Mouse (Mus musculus) G1E-ER4 (cell line): ENCODE measurements around the gene Tmprss2. TPM values are rescaled to one million over a fixed set of nuclear protein-coding genes. Genes with fewer than 3 reads are reported as not detected.

ENCODE experiments used
- GATA1 ChIP-seq: IDR thresholded peaks from one replicate; pipeline ENCODE4 v1.8.0; 2012; ENCODE audit warnings: low read length, inconsistent platforms
- polyA plus RNA-seq: library from polyadenylated mRNA; stranded (reverse); fragments of >175 nt; gene quantifications from 2 replicates; pipeline ENCODE4 v1.2.3, GENCODE M21; 2012

The Tmprss2 gene
- polyA plus RNA-seq, 1 experiment, result not detected

DNA sequence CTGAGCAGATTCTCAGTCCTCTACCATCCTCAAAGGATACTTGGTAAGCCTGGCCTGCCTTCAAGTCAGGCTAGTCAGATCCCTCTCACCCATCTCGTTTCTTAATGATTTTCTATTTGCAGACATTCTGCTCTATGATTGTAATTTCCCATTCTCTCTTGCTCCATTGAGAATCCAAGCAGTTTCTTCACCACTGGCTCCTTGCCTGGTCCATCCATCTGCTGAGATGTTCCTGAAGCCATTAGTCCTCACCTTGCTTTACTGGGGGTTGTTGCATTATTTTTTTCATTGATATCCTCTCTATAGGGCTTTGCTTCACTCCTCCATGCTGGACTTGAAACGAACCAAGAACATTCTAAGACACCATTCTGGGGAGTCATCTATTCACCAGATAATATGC lies 10.4 kb downstream of the Tmprss2 start:
- no peak for TF ChIP-seq GATA1

DNA sequence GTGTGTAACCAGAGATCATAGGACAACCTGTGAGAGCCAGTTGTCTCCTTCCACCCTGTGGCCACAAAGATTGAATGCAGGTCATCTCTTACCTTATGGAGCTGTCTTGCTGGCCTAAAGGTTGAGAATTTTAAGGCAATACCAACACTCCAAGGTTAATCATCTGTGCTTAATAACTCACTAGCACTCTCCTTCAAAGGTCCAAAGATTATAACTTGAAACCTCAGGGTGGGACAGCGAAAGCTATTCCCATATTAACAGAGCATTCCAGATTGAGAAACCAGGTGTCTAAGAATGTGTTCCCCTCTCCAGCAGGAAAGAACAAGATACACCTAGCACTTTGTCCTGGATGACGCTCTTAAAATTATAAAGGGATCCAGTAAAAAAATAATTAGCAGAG lies 12.9 kb downstream of the Tmprss2 start:
- no peak for TF ChIP-seq GATA1

DNA sequence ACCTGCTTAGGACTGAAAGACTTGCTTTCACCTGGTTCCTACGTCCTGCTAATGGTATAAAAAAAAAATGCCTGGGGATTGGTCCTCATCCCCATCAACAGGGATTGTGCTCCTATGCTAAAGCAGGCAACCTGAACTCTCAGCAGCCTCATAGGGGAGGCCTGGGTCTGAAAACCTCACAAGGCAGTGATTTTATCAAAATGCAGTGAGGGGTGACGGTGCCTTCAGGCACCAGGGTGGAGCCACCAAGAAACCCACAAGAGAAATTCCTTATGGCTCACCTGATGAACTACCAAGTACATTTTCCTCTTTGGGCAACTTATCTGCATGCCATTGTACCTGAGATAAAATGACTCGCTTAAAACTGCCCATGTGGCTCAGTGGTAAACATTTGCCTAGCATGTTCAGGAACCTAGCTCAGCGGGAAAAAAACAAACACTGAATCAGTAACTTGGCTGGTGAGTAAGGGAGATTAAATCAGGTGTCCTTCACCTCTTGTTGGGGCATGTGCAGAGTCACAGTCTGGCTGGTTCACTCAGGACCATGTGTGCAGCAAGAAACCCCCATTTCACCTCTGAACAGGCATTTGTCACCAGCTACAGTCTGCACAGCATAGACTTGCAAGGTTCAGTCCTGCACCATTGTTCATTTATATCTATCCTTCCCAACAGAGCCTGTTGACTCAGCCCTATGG lies 17.0 kb downstream of the Tmprss2 start:
- no peak for TF ChIP-seq GATA1

GRCm38 (mm10) chr16:97593057-97593456 lies 17.9 kb downstream of the Tmprss2 start:
- no peak for TF ChIP-seq GATA1

GRCm38 (mm10) chr16:97591512-97591911 lies 19.5 kb downstream of the Tmprss2 start:
- no peak for TF ChIP-seq GATA1

DNA sequence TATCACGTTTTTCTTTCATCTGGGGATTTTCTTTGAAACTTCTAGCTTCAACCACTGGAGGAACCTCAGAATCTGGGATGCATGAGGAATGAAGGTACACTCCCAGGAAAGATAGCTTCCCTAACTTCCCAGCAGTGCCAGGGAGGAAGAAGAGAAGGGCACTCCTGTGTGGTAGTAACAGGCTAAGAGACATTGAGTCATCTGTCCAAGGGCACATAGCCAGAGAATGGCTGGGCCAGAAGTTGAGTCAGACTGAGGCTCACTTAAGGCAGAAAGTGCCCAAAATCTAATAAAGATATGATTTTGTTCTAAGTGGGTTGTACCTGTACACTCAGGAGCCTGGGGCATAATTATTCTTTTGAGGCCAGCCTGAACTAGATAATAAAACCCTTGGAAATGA lies 41.6 kb downstream of the Tmprss2 start:
- TF ChIP-seq GATA1, result no peak

GRCm38 (mm10) chr16:97568662-97569061 lies 42.3 kb downstream of the Tmprss2 start:
- no peak for TF ChIP-seq GATA1

- TF ChIP-seq GATA1, result no peak
Measured at GRCm38 (mm10) chr16:97544340-97544739, 66.7 kb downstream of the Tmprss2 start.

GRCm38 (mm10) chr16:97536859-97537258 lies 74.1 kb downstream of the Tmprss2 start:
- TF ChIP-seq GATA1, result no peak

DNA sequence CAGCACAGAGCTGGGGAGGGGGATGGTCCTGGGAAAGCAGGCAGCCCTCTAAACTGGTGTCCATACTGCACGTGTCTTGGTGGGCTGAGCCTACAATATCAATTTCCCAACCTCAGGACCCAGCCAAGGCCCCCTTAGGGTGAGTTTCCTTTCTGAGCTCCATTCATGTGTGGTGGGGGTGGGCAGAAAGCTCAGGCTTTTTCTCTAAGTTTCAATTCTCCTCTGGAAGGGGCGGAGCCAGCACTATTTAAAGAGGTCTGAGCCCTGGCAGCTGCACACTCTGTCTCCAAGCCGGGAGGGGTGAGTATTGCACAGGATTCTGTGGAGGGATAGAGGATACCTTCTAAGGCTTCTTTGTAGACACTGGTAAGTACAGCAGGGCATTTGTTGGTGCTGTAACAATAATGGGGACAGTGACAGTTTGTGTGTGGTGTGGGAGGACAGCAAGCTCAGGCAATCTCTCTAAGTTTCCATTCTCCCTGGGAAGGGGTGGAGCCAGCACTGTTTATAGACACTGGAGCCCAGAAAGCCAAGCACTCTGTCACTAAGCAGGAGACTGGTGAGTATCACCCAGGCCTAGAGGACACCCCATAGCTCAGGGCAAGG lies 75.1 kb downstream of the Tmprss2 start:
- no peak for TF ChIP-seq GATA1

- TF ChIP-seq GATA1, result no peak
Measured at GRCm38 (mm10) chr16:97534876-97535461, 76.0 kb downstream of the Tmprss2 start.

GRCm38 (mm10) chr16:97534448-97534847 lies 76.5 kb downstream of the Tmprss2 start:
- no peak for TF ChIP-seq GATA1

DNA sequence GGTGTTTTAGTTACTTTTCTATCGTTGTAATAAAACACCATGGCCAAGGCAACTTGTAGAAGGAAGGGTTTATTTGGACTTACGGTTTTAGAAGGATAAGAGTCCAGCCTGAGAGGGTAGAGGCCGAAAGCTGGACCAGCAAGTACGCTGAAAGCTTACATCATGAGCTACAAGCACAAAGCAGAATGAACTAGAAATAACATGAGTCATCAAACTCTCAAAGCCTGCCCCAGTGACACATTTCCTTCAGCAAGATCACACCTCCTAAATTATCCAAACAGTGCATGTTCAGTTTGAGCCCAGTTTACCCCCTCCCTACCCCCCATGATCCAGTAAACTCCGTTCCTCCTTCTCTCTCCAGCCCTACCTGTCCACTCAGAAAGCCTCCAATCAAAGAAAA lies 77.2 kb downstream of the Tmprss2 start:
- TF ChIP-seq GATA1, result no peak

DNA sequence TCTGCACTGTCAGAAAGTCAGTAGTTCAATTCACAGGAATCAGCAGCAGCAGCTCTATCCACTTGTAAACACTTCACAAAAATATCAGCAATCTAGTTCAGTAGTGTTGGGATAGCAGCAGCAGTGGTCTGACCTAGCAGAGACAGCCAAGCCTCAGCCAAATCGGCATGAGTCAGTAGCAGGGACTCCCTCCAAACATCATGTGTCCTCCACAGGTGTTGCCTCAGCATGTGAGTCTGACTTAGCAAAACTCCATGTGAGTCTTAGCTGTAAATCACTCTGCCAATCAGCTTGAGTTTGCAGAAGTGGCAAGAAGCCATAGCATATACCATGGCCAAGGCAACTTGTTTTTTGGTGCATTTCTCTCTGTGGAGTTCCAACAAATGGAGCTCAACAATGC lies 77.9 kb downstream of the Tmprss2 start:
- TF ChIP-seq GATA1, result no peak

DNA sequence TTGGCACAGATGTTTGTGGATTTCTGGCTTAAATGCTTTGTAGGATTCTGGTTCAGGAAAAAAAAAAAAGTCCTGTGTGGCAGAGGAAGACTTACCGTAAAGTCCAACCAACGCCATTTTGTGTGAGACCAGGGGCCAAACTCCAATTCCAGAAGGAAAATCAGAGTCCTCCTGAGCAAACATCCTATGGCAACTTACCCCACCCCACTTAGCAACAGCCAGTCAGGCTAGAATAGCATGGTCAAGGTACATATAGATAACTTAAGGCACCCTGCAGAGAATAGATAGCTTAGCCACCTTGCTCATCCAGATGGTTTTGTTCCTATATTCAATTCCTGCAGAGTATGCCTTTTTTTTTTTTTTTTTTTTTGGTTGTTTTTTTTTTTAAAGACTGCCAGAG lies 81.8 kb downstream of the Tmprss2 start:
- no peak for TF ChIP-seq GATA1

DNA sequence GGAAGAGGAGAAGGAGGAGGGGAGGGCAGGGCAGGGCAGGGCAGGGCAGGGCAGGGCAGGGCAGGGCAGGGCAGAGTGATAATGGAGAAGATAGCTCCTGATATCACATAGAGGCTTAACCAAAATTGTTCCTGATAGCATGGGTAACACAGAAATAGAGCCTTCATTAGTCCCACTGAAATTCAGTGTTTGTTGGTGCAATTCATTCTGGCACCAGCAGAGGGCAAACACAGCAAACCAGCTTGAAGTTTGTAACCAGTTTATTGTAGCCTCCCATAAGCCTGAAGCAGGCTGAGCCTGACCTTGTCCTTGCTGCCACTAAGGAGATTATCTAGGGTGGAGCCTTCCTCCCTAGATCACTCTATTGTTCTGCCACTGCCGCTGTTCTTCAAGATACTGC lies 88.0 kb downstream of the Tmprss2 start:
- TF ChIP-seq GATA1, result no peak

GRCm38 (mm10) chr16:97521983-97522382 lies 89.0 kb downstream of the Tmprss2 start:
- no peak for TF ChIP-seq GATA1

DNA sequence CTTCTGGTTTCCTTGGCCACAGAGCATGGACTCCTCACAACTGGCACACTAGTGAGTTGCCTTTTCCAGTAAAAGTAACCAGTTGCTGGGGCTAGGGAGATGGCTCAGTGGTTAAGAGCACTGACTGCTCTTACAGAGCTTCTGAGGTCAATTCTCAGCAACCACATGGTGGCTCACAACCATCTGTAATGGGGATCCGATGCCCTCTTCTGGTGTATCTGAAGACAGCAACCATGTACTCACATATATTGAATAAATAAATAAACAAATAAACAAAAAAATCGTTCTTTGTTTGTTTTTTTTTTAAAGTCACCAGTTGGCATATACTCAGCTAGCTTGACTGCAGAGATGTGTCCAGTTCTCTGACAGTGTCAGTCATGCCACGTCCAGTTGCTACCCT lies 94.7 kb downstream of the Tmprss2 start:
- TF ChIP-seq GATA1, result no peak

Other genes with a start within 250 kb of the Tmprss2 start
- gene Mx1, start 148.3 kb downstream of the Tmprss2 start, polyA plus RNA-seq, result not detected in 2 replicates
- gene Fam3b, start 96.4 kb downstream of the Tmprss2 start, polyA plus RNA-seq, result not detected in 2 replicates
- gene Ripk4, start 152.6 kb upstream of the Tmprss2 start, polyA plus RNA-seq, result not detected in 2 replicates
- gene Prdm15, start 240.7 kb upstream of the Tmprss2 start, polyA plus RNA-seq, result 2.8 and 5.6 TPM in 2 replicates